Mouse (Mus musculus): ENCODE data around the gene Cntnap2. TPM values are rescaled to one million over a fixed set of nuclear protein-coding genes. Genes with fewer than 3 reads are reported as not detected.

Cntnap2 gene
- total RNA-seq, 1 experiment from 2014 or later, result 1.3 TPM

DNA sequence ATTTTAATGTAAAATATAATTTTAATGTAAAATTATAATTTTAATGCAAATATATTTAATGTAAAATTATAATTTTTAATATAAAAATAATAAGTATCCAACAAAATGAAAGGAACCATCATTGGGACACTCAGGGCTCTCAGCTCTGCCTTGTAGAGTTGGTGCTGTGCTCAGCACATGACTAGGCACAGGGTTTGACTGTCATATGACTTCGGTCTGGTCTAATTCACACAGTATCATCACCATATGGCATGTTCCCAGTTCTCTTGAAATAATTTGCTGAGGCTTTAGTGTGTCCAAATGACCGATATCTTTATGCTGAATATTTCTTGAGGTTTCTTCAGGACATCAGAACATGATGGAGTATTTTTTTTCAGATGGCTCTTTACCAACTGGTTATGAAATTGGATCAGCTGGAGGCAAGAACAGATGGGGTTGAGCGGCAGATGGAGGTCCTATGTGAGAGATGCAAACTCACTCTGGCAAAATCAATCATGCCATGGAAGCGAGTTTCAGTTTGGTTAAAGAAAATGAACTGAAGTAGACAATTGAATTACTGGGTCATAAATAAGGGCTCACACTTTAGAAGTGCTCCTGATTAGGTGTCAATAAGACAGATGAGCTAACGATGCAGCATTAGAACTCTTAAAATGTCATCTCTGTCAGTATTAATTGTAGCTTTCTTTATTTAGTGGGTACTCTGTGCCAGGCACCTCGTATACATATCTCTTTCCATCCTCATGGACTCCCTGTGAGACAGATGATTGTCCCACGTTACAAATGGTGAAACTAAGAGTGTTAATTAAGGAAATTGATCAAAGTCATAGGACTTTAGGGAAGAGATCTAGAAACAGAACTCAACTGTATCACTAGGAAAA lies 1645.4 kb downstream of the Cntnap2 start:
- no peak for DNase-seq

DNA sequence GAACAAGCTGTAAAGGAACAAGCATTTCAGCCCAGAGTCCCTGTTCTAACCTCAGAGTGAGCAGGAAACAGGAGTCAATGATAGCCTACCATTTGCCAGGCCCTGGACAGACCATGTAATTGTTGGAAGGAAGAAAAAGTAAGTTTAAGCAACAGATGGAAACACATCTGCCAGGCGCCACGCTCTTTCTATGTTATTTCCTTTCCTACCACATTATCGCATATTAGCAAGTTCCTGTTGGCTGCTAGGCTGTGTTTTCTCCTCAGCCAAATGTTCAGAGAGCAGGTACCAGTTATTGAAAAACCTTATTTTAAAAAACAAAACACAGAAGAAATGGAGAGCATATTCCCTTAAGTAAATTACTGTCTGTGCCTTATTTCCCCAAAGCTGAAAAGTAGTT lies 1646.8 kb downstream of the Cntnap2 start:
- DNase-seq, result no peak

DNA sequence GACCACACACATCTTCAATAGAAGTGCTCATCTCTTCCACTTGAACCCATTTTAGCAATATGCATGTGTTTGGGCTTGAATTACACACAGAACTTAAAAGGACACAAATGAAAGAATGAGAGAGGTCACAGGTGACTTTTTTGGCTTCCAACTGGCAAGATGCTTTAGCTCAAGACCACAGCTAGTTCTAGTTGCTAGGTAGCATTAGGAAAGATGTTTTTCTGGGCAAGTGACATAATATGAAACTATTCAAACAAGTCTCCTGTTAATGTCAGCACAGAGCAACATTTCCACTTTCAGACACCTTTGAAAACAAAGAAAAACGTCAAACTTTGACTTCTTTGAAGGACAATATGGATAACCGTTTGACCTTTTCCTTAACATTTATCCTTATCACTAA lies 1657.4 kb downstream of the Cntnap2 start:
- no peak for DNase-seq

DNA sequence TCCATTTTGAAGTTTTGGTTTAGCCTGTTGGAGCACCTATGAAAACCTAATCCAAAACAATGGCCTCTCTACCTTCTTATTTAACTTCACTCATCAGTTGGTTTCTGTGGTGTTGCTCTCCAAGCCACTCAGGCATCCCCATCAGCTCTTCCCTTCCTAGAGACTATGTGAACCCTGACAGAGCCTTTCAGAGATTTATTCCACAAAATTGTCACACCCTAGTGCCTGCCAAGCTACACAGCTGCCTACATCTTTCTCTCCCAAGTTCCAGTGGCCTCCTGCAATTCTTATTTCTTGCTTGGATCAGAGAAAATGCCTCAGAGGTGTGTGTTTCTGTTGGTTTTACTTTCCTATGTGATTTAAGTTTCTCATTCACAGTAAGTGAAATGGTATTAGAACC lies 1674.6 kb downstream of the Cntnap2 start:
- no peak for DNase-seq

DNA sequence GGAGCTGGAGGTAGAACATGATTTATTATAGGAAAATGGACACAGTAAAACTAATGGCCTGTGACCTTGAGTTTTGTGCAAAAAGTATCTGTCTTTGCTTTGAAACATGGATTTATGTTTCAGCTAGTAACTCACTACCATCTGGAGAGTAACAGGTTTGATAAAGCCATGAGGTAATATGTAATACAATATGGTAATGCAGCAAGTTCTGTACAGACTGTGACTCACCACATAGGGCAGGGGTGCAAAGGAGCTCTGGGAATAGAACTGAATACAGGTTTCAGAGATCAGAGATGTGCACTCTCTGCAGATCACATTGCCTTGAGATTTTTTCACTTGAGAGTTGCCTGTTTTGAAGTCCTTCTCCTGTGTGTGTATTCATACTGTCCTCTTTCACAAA lies 1689.3 kb downstream of the Cntnap2 start:
- no peak for DNase-seq

DNA sequence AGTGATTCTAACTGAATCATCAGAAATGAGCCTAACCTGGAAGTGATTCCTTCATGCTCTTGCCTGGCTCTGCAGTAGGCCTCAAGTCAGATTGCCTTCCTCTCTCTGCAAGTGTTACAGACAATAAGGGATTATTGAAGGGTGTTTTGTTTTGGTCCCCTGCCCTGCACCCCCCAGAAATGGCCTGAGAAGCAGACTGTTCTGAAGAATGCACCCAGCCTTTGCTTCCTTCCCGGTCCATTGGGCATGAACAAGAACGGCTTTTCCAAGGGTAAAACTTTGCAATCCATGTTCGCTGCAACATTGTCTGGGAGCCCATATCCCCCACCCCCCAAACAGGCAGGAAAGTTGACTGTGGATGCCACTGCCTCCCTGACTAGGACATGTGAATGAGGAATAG lies 1704.3 kb downstream of the Cntnap2 start:
- DNase-seq, result no peak

DNA sequence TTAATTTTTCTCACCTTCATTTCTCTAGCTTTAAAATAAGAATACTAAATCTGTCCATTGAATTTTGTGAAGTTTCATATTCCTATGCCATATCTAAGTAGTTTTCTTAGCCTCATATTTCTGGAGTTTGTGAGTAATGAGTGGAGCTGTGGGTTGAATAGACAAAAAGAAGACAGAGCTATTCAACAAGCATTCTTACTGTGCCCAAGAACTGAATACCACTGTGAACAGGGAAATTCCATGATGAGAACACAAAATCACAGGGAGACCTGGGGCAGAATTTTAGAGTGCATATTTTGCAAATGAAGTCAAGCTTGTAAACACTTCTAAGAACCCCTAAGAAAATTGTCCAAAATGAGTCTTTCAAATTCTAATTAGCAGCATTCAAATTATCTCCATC lies 1715.4 kb downstream of the Cntnap2 start:
- DNase-seq, result no peak

DNA sequence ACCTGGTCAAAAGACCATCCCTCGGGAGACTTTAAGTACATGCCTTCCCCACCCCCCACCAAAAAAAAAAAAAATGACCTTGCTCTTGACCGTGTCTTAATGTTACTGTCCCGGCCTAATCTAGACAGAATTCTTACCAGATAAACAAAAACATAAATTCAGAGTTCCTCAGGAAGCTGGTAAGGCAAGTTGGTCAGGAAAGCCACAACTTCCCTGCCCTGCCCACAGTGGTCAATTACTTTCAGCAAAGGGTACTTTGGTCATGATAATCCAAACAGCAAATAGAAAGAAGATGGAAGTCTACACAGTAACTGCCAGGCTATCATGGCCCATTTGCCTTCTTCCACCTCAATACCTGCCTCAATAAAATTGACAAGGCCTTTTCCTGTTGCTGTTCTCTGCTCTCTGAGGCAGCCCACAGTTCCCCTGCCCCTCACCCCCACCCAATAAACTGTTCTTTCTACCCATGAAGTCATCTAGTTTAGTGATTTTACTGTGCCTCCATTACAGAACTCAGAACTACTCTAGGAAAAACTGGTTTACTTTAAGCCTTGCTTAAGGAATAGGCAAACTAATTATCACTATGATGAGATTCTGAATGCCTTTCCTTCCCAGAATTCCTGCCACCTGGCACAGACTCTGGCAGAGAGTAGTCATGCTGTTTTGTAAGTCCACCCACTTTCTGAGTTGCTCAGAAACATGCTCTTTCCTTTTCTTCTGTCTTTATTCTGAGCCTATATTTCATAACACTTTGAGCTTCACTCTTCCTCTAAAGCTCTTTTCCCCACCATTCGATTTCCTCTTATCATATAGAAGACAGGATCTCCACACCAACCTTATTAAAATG lies 1743.3 kb downstream of the Cntnap2 start:
- DNase-seq, result no peak

DNA sequence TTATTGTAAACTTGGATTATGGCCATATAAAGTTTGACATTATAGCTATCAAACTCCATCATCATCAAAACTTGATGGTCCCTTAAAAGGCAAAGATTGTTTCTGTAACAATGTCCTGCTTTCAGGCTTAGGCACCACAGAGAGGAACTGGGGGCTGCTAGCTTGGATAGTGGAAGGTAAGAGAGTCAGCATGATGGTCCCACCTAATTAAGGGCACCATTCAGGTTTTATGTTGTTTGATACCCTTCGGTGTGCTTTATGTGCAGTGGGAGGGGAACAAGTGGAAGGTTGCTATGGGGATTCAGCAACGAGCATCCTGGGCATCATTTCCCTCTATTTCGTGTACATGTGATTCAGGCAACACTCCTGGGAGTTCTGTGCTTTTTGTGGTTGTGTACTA lies 1797.5 kb downstream of the Cntnap2 start:
- DNase-seq, result no peak

DNA sequence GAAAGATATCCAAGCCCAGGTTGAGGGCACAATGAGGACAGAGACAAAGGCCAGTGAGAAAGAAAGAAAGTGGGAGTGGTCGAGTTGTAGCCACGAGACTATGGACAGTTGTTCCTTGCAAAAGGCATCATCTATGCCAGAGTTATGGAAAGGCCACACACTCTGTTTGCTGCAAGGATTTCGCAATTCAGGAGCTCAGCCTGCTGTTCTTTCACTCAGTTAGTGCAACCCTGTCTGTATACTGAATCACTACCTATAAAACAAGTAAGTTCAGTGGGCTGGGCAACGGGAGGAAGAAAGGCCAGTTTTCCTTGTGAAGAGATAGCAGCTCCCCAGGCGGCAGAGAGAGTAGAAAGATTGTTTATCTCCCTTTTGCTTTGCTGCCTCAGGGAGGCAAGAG lies 1801.9 kb downstream of the Cntnap2 start:
- DNase-seq, result no peak

DNA sequence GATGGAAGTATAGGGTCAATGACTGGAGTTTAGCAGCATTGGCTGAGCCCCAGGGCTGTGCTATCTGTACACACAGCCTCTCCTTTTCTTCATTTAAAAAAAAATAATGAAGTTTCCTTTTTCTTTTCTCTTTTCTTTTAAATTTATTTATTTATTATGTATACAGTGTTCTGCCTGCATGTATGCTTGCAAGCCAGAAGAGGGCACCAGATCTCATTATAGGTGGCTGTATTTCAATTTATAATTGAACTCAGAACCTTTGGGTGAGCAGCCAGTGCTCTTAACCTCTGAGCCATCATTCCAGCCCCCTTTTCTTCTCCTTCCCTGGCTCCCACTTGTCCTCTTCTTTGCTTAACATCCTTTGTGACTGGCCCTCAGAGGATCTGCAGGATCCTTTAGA lies 1807.2 kb downstream of the Cntnap2 start:
- no peak for DNase-seq

DNA sequence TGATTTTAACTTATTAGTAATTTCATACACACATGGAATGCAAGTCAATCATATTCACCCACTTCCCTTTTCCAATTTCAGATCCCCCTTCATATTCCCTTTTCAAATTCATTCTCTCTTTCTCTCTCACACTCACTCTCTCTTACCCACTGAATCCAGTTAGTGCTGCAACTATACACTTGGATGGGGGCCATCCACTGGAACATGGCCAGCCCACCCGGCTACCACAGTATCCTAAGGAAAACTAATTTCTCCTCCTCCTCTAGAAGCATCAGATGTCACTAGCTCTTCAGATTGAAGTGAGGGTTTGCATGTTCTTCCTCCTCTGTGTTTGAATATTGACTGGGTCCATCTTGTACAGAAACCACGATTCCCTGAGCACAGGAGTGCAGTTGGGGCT lies 1827.1 kb downstream of the Cntnap2 start:
- DNase-seq, result no peak

DNA sequence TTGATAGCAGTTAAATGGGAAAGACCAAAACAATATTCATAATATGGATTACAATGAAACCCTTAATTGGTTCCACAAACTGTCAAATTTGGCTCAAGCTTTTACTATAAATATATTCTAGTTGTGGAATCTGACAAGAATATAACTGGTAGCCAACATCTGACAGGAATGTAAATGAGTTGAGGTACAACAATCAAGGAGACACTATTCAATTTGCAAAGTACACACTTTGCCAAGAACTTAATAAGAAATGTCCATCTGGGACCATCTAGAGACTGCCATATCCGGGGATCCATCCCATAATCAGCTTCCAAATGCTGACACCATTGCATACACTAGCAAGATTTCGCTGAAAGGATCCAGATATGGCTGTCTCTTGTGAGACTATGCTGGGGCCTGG lies 1850.0 kb downstream of the Cntnap2 start:
- no peak for DNase-seq

DNA sequence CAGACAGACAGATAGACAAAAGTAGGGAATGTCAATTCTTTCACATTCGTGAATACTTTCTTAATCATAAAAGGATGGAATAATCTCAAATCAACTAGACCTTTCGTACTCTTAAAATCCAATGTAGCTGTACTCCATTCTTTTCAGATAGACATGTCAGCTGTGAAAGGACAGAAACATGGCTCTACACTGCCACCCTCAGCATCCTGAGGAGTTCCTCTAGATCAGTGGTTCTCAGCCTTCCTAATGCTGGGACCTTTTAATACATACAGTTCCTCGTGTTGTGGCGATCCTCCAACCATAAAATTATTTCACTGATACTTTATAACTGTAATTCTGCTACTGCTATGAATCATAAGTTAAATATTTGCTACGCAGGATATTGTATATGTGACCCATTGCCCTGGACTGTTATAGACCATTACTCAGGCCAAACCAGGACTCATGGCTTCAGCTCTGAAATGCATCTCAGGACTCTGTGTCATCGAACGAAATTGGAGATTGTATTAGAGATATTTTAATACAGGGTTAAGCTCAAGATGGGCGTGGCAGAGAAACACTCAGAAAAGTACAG lies 1859.6 kb downstream of the Cntnap2 start:
- no peak for DNase-seq

DNA sequence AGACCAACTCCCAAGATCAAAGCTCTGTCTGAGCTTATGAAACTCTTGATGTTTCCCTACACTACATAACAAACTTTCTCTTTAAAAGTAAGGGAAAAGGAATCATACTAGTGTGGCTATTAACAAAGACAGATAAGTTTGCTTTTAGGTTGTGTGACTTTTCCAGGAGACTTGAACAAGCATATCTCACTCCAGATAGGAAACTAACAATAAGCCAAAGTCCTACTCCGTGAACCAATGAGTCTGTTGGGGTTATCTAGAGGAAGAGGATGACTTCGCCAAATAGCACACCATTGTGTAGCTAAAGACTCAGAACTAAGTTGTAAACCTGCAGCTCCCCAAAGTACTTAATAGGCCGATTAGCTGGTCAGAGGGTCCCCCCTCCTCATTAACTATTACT lies 1860.8 kb downstream of the Cntnap2 start:
- no peak for DNase-seq

DNA sequence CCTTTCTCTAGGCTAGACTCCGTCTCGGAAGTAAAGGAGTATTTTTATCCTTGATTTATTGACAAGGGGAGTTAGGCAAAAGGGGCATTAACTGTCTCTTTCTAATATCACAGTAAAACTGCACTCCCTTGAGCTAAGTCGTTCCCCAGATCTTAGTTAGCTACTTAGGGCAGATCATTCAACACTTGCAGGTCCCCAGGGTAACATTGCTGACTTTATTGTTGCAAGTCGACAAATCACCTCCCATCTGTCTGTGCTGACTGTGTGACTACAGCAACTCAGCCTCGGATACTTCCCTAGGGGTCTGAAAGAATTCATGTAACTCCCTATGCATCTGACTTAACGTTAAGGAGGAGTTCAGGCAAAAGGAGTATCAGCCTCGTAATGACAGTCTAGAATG lies 1865.6 kb downstream of the Cntnap2 start:
- DNase-seq, result no peak

DNA sequence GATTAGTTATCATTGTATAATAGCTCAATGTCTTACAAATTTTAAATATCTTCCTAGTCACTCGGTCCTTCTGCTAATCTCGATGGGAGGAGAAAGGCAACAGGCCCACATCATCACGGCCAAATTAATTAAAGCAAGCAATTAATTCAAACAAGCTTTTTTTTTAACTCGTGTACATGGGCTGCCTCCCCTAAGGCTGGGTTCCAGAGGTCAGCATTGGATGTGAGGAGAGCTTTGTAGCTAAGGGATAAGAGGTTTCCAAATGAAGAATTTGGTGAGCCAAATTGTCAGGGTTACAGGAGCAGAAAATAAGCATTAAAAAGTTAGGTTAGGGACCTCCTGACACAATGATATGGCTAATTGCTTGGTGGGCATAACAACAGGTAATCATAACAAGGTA lies 1886.5 kb downstream of the Cntnap2 start:
- no peak for DNase-seq

DNA sequence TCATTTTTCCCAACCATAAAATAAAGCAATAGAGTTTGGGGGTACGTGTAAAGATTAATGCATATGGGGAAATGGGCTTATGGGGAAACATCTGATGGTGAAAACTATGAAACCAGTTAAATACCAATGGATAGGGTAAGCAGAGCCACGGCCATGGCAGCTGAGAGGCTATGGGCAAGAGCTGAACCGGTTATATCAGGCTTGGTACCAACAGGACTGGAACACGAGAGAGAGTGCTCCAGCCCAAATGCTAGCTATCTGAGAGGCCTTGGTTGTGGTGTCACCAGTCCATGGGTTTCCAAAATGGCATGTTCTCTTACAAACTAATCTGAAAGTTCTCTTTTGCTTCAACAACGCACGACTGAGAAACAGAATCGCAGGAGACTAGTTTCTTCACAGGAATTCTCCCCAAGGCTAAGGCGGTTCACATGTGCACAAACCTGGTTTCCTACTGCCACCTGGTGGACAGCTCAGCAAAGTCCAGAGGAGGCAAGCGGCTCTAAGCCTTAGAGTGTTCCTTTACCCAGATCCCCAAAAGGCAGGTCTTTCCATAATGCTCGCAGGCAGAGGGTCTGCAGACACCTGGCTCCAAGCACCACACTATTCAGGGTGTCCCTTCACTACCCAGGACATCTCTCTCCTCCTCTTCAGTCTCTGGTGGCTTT lies 1902.0 kb downstream of the Cntnap2 start:
- DNase-seq, result peak; percentile 77

DNA sequence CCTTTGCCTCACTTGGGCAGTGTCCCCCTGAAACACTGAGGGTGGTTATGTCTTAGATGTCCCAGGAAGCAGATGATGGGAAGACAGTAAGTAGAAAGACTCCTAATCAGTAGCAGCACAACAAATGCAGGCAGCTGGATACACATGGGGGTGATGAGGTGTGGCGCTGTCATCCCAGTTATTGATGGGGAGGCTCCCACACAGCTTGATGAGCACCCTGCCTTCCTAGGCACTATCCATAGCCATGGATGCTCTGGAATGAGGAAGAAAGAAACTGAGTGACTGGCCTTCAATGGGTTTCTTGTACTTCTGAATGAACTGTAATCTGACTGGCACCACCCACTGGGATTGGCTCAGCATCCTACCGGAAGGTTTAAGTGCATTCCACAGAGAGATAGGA lies 1904.1 kb downstream of the Cntnap2 start:
- DNase-seq, result no peak

DNA sequence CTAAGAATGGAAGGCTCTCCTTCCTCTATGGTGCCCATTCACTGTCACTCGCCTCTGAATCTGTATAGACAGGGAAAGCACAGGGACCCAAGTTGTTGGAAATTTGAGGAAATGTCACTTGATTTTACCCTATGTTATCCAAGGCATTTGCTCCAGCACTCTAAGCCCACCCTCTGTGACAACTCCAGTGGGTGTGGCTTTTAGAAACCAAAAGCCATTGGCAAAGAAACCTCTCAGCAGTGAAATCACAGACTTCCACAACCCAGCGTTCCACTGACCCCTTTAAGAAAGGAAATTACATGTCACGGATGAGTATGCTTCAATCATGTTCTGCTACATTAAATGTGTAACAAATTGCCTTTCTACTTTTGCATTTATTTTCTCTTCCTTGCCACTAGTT lies 1904.5 kb downstream of the Cntnap2 start:
- no peak for DNase-seq

DNA sequence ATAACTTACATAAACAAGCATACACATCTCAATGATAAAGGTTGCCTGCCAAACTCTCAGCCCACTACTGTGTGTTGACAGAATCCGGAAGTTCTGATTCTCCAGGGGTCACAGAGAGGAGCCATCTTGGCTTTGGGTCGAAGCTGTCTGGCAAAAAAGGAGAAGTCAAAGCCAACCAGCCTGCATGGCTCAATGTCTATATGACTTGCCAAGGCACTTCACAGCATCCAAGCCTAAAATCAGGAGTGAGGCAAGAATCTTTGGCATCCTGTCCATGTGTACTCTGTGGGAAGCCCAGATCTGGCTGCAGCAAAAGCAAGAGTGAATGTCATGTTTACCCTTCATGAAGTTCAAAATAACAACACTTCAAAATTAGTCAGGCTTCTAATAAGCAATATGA lies 1913.5 kb downstream of the Cntnap2 start:
- peak; percentile 8 for DNase-seq

DNA sequence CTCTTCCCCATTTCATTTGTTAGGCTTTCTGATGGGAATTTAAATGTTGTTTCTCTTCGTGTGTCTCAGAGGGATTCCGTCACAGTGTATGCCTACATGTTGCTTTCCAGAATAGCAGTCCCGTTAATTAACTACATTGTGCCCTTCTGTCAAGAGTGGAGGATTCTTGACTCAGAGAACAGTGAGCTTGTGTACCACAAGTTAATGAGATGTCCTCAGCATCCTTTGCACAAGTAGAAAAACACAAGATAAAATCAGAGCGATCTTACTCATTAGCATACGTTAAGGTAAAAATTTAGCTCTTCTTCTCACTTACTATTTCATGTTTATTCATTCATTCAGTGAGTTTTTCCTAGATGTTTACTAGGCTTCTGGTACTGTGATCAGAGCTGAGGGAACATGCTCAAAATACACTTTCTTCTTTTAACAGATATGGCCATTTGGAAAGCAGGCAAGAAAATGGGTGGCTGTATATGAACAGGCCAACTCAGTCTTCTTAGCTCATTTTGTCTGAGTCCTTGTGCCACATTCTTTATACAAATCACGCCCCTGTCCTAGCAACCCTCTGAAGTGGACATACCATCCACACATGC lies 1936.9 kb downstream of the Cntnap2 start:
- no peak for DNase-seq

Measured in adrenal gland, postnatal 14 days (tissue).